Mouse (Mus musculus) gastrocnemius, adult 2 months (tissue): ENCODE measurements at regions not wholly inside any gene's neighbourhood (a gene's known extent, or its start where the extent isn't known, plus 50 kb on each side); places are given as distances from the start of the nearest gene placed in this dataset.
A peak's percentile ranks its signal among the peaks of the same experiment; 100 is the strongest.

Experiments used
- DNase-seq: peaks from one replicate; pipeline ENCODE4 v3.0.0; 2022
- H3K27ac ChIP-seq: fragments of 200-600 bp; 2 replicates; pipeline ENCODE4 v1.8.1; 2022; ENCODE audit warnings: mild to moderate bottlenecking
- H3K4me3 ChIP-seq: fragments of 200-600 bp; 2 replicates; pipeline ENCODE4 v1.8.1; 2022; ENCODE audit warnings: mild to moderate bottlenecking, moderate library complexity
- CTCF ChIP-seq: fragments of 200-600 bp; IDR thresholded peaks from 2 replicates; pipeline ENCODE4 v1.8.1; 2022; ENCODE audit warnings: antibody characterized with exemption, mild to moderate bottlenecking, moderate library complexity
- intact Hi-C: fragments of 180-260 bp; cut with DNase I; formaldehyde crosslinking; loops from one replicate; pipeline ENCODE4 v1.15.1; 2025

DNA sequence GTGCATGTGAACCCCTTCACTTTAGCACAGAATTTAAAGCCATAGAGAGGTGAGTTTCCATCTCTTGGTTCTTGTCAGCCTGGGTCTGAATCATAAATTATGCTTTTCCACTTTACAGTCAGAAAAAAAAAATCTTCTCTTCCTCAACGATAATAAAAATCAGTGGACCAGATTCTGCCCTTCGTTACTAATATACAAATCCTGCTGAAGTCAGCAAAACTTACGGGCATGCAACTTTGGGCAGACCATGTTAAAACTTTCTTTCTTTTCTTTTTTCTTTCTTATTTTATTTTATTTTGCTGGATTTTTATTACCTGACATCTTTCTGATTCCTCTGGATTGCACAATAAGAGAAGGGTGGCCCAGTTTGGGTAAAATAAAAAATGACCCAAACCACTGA, 136.6 kb upstream of the Dio2 start:
- Histone ChIP-seq H3K27ac (no peak overlapping the region), H3K4me3 (no peak overlapping the region)
- no peak for TF ChIP-seq CTCF
- intact Hi-C loops = no loop called here
- DNase-seq = no peak

DNA sequence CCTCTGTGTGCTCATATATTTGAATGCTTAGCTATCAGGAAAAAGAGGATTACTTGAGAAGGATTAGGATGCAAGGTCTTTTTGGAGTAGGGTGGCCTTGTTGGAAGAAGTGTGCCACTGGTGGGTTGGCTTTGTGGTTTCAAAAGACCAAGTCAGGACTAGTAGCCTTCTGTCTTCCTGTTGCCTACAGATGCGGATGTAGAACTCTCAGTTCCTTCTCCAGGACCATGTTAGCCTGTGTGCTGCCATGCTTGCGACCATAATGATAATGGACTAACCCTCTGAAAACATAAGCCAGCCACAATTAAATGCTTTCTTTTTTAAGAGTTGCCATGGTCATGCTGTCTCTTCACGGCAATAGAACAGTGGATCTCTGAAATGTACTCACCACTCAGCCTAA, 135.7 kb upstream of the Dio2 start:
- H3K4me3 ChIP-seq = no peak overlapping the region
- TF ChIP-seq CTCF = no peak
- intact Hi-C loops = no loop called here
- no peak overlapping the region for H3K27ac ChIP-seq
- no peak for DNase-seq

DNA sequence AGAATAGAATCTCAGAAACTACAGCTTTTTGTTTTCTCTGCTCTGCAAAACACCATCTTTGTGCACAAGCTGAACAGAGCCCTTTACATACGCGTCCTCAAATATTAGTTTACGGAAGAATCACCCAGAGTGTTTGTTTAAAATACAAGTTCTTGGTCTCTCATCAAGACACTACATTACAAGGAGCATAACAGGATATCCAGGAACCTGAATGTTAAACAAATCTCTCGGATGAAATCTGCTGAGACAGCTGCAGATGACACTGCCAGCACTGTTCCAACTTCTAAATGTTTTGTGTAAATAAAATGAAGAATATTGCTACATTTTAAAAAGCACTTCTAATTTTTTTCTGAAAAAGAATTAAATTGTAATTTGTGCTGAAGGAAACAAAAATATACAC, 128.4 kb upstream of the Dio2 start:
- Histone ChIP-seq H3K27ac (no peak overlapping the region), H3K4me3 (no peak overlapping the region)
- no peak for DNase-seq
- TF ChIP-seq CTCF = no peak
- intact Hi-C loops = no loop called here

DNA sequence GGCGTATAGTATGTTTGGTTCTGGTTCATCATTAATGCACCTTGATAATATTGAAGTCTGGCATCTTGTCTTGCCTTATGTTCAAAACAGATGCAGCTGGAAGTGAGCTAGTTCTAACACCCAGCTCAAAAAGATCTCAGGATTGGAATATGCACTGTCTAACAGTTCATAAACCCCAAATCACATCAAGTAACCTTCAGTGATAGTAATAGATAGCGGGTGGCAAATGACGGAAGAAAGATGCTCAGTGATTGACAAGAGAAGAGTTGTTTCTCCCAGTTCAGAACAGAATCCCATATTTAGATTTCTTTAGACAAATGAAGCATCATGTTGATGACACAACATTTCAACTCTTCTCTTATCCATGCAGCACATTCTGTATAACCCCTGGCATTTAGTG, 124.4 kb upstream of the Dio2 start:
- no peak overlapping the region for H3K4me3 ChIP-seq
- H3K27ac ChIP-seq = no peak overlapping the region
- intact Hi-C loops = no loop called here
- DNase-seq = no peak
- TF ChIP-seq CTCF = no peak

DNA sequence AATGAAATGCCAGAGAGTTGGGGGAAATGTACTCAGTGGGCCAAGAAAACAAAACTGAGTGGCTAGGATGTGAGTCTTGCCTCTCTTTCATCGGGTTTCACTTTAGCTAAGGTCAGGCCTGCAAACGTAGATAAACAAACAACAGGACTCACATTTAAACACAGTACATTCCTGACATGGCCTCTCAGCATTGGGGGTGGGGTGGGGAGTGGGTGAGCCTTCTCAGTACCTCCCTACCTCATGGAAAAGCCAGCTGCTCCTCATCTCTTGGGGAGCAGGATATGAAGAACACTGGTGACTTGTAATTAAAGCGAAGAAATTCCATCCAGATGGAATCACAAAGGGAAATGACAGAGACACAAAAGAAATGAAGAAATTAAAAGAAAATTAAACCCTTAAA, 119.5 kb upstream of the Dio2 start:
- intact Hi-C loops = no loop called here
- TF ChIP-seq CTCF = no peak
- 0 out of 2 replicates have a peak overlapping the region, but pooled peaks have one; percentile 1 for H3K27ac ChIP-seq
- DNase-seq = peak; percentile 19
- H3K4me3 ChIP-seq = no peak overlapping the region

DNA sequence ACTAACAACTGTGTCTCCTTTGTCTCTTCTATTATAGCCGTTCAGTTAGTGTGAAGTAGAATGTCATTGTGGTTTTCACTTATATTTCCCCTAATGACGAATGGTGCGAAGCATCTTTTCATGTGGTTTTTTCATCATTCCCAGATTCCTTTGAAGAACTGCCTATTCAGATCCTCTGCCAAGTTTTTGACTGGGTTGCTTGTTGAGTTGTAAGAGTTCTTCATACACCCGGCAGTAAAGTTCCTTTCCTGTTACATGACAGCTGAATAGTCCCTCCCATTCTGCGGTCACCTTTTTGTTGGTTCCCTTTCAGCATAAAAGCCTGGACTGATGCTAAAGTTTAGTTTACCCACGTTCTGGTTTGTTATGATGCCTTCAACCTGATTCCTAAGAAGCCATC, 72.4 kb upstream of the Dio2 start:
- no peak overlapping the region for H3K4me3 ChIP-seq
- intact Hi-C loops = no loop called here
- H3K27ac ChIP-seq = no peak overlapping the region
- TF ChIP-seq CTCF = no peak
- DNase-seq = no peak

DNA sequence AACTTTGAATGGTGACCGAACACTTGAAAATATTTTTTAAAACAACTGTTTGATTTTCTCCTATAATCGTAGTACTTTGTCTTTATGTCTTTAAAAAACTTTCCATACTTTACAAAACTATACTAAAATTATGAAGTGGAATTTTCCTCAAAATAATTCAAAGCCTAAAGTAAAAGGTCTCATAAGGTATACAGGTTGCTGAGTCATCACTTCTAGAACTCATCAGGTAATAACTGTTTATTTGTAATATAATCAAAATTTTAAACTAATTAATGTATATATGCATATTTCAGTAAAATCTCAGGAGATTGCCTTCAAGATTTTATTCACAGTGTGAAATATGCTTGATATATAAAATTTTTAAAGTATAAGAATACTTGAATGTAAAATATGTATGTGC, 52.3 kb upstream of the Dio2 start:
- no peak overlapping the region for H3K4me3 ChIP-seq
- DNase-seq = no peak
- TF ChIP-seq CTCF = no peak
- intact Hi-C loops = no loop called here
- H3K27ac ChIP-seq = no peak overlapping the region
